Mouse (Mus musculus) hindbrain, embryonic 15.5 days (tissue): ENCODE data around the gene Sh3bp4. TPM values are rescaled to one million over a fixed set of nuclear protein-coding genes. Genes with fewer than 3 reads are reported as not detected.

Experiments
- ATAC-seq: fragments of 200-750 bp; cut with Nextera tagmentation; 2 replicates; pipeline ENCODE4 v1.8.0; 2017; ENCODE audit warnings: low read depth, moderate number of reproducible peaks, moderate TSS enrichment; ENCODE audit not compliant: low FRiP score
- H3K27ac ChIP-seq: fragments of 300-500 bp; sonication (generic); replicated peaks from 2 replicates; pipeline ENCODE4 v1.5.1; 2015; ENCODE audit warnings: mild to moderate bottlenecking, inconsistent platforms
- H3K27me3 ChIP-seq: fragments of 300-500 bp; sonication (generic); 2 replicates; pipeline ENCODE4 v1.6.1; 2015; ENCODE audit warnings: control low read depth, inconsistent platforms
- H3K36me3 ChIP-seq: fragments of 300-500 bp; sonication (generic); 2 replicates; pipeline ENCODE4 v1.6.1; 2015; ENCODE audit warnings: control low read depth, inconsistent platforms
- H3K4me1 ChIP-seq: fragments of 300-500 bp; sonication (generic); replicated peaks from 2 replicates; pipeline ENCODE4 v1.6.1; 2015; ENCODE audit warnings: control low read depth, inconsistent platforms
- H3K4me2 ChIP-seq: fragments of 300-500 bp; sonication (generic); 2 replicates; pipeline ENCODE4 v1.6.1; 2015; ENCODE audit warnings: moderate library complexity, mild to moderate bottlenecking, inconsistent platforms
- H3K4me3 ChIP-seq: fragments of 300-500 bp; sonication (generic); 2 replicates; pipeline ENCODE4 v1.5.1; 2015; ENCODE audit warnings: mild to moderate bottlenecking, inconsistent platforms
- H3K9ac ChIP-seq: fragments of 300-500 bp; sonication (generic); 2 replicates; pipeline ENCODE4 v1.6.1; 2015; ENCODE audit warnings: inconsistent platforms
- H3K9me3 ChIP-seq: fragments of 300-500 bp; sonication (generic); 2 replicates; pipeline ENCODE4 v1.6.1; 2016; ENCODE audit warnings: control low read depth, inconsistent platforms
- WGBS: fragments of 180-500 bp; shearing (Covaris S2); methylation state at CpG from one replicate; pipeline ENCODE4 v1.1.7; 2015; 5-methylcytosine and 5-hydroxymethylcytosine counted together
- polyA plus RNA-seq: library from polyadenylated mRNA; unstranded; fragments of >200 nt; fragmentation: Nextera tagmentation; extraction: Ambion mirVana; gene quantifications from 2 replicates; pipeline ENCODE4 v1.2.1, GENCODE M21; 2015

The Sh3bp4 gene
- polyA plus RNA-seq, 1 experiment from 2014 or later = 16.2 TPM

GRCm38 (mm10) chr1:89103004-89103263 is 32.7 kb downstream of the Sh3bp4 start:
- no peak overlapping the region for H3K9ac ChIP-seq
- no peaks in the 10 kb centered on the region for H3K27me3 ChIP-seq
- H3K9me3 ChIP-seq = no peaks in the 10 kb centered on the region
- 37% methylated on average over 3 of the region's 3 CpGs for WGBS
- no peak overlapping the region for H3K4me2 ChIP-seq
- H3K4me3 ChIP-seq = no peak overlapping the region
- H3K36me3 ChIP-seq = no peaks in the 10 kb centered on the region
- H3K27ac ChIP-seq = no peak overlapping the region
- peaks cover 28% of the 10 kb centered on the region for H3K4me1 ChIP-seq
- no peak for ATAC-seq

GRCm38 (mm10) chr1:89103505-89103904 is 33.3 kb downstream of the Sh3bp4 start:
- Histone ChIP-seq H3K27ac (no peak overlapping the region), H3K27me3 (no peaks in the 10 kb centered on the region), H3K9ac (no peak overlapping the region), H3K4me3 (no peak overlapping the region), H3K9me3 (no peaks in the 10 kb centered on the region), H3K36me3 (no peaks in the 10 kb centered on the region), H3K4me1 (peaks cover 32% of the 10 kb centered on the region), H3K4me2 (no peak overlapping the region)
- 84% methylated on average over 12 of the region's 12 CpGs for WGBS
- ATAC-seq = no peak

- ATAC-seq = no peak
- no peak overlapping the region for H3K4me2 ChIP-seq
- no peaks in the 10 kb centered on the region for H3K27me3 ChIP-seq
- H3K9me3 ChIP-seq = no peaks in the 10 kb centered on the region
- WGBS = 69% methylated on average over 13 of the region's 13 CpGs
- no peak overlapping the region for H3K4me3 ChIP-seq
- H3K27ac ChIP-seq = 0 out of 2 replicates have a peak overlapping the region, but pooled peaks have one; percentile 25
- no peak overlapping the region for H3K9ac ChIP-seq
- no peaks in the 10 kb centered on the region for H3K36me3 ChIP-seq
- peaks cover 34% of the 10 kb centered on the region for H3K4me1 ChIP-seq
Measured at GRCm38 (mm10) chr1:89104066-89104765, 34.0 kb downstream of the Sh3bp4 start.

GRCm38 (mm10) chr1:89105891-89106830 is 35.9 kb downstream of the Sh3bp4 start:
- Histone ChIP-seq H3K9me3 (no peaks in the 10 kb centered on the region), H3K4me1 (peaks cover 34% of the 10 kb centered on the region), H3K27me3 (no peaks in the 10 kb centered on the region), H3K9ac (no peak overlapping the region), H3K36me3 (no peaks in the 10 kb centered on the region), H3K4me2 (no peak overlapping the region), H3K27ac (no peak overlapping the region), H3K4me3 (no peak overlapping the region)
- no peak for ATAC-seq
- 89% methylated on average over 18 of the region's 18 CpGs for WGBS

- H3K9me3 ChIP-seq = no peaks in the 10 kb centered on the region
- ATAC-seq = no peak
- H3K4me3 ChIP-seq = no peak overlapping the region
- 76% methylated on average over 6 of the region's 6 CpGs for WGBS
- peaks cover 31% of the 10 kb centered on the region for H3K4me1 ChIP-seq
- H3K27me3 ChIP-seq = no peaks in the 10 kb centered on the region
- H3K27ac ChIP-seq = no peak overlapping the region
- H3K36me3 ChIP-seq = no peaks in the 10 kb centered on the region
- H3K9ac ChIP-seq = no peak overlapping the region
- no peak overlapping the region for H3K4me2 ChIP-seq
Measured at GRCm38 (mm10) chr1:89107466-89107865, 37.3 kb downstream of the Sh3bp4 start.

DNA sequence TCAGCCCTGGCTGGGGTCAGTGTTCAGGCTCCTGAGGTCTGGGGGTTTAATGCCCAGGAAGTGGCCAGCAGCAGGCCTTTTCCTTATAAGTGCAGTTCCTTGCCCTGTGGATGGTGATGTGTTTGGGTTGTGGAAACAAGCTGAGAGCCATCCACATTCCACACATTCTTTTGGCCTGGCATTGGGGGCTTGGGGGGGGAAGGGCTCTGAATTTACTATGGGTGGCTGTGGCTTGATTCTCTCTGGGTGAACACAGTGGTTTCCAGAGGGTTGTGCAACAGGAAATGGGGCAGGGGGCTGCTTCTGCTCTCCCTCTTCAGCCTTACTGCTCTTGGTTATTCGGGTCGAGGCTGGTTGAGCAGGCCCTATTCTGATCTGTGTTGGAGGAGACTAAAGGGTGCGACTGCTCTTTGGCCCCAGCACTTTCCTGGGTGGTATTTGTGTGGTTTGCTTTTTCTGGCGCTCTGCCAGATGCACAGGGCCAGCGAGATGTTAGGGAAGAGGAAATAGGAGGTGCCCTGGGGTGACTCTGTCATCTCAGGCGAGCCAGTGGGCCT is 38.2 kb downstream of the Sh3bp4 start:
- Histone ChIP-seq H3K9me3 (no peaks in the 10 kb centered on the region), H3K27me3 (no peaks in the 10 kb centered on the region), H3K36me3 (no peaks in the 10 kb centered on the region), H3K9ac (no peak overlapping the region), H3K4me2 (no peak overlapping the region), H3K4me3 (no peak overlapping the region), H3K4me1 (peaks cover 24% of the 10 kb centered on the region), H3K27ac (no peak overlapping the region)
- WGBS = 19% methylated on average over 6 of the region's 6 CpGs
- ATAC-seq = no peak

DNA sequence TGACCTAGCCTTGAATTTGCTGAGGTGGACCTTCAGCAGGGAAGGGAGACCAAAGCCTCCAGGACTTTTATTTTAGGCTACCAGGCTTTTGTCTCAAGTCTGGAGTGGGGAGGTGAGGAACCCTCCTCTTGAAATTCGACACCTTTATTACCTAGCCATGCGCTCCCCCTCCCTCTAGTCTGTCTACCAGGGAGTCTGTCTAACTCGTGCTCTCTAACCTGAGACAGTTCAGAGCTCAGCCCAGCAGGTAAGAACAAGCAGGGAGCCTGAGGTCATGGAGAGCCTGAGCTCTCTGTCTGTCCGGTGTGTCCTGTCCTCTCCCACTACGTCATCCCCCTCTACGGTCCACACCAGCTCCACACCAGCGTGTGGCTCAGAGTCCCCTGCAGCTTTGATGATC is 39.6 kb downstream of the Sh3bp4 start:
- Histone ChIP-seq H3K4me2 (no peak overlapping the region), H3K9ac (no peak overlapping the region), H3K27me3 (no peaks in the 10 kb centered on the region), H3K27ac (no peak overlapping the region), H3K36me3 (no peaks in the 10 kb centered on the region), H3K4me1 (peaks cover 12% of the 10 kb centered on the region), H3K9me3 (no peaks in the 10 kb centered on the region), H3K4me3 (no peak overlapping the region)
- ATAC-seq = no peak
- WGBS = 69% methylated on average over 7 of the region's 7 CpGs

DNA sequence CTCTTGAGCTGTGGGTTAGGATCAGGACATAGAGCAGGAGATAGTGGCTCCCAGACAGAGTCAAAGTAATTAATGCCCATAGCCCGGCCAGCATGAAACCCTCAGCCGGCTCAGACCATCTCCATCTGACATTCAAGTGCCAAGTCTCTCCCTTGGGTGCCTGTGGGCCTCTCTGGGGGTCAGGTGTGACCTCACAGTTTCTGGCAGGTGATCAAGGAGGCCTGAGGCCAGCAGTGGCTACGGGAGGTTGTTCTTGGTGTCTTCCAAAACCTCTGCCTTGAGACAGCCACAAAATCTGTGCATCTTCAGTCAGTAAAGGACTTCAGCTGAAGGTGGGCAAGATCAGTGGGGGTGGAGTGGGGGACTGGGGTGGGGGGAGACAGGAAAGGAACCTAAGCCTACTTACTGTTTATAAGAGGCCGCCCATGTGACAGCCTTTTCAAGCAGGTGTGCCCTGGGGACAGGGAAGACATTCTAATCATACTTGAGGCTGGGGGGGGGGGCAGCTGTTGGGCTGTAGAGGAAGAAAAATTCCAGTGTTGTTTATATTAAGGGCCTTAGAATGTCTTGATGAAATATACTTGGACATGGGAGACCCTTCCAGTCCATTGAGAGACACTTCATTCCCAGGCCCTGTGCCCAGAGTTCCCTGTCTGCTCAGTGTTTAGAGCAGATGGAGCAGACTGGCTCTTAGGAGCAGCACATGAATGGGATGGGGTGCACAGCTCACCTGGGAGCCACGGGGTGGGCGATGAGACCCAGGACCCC is 40.7 kb downstream of the Sh3bp4 start:
- H3K4me2 ChIP-seq = no peak overlapping the region
- H3K4me3 ChIP-seq = no peak overlapping the region
- no peak overlapping the region for H3K27ac ChIP-seq
- ATAC-seq = no peak
- H3K4me1 ChIP-seq = peaks cover 8% of the 10 kb centered on the region; the same call in 1 of the 2 replicates
- no peak overlapping the region for H3K9ac ChIP-seq
- H3K9me3 ChIP-seq = no peaks in the 10 kb centered on the region
- no peaks in the 10 kb centered on the region for H3K36me3 ChIP-seq
- 82% methylated on average over 6 of the region's 6 CpGs for WGBS
- H3K27me3 ChIP-seq = no peaks in the 10 kb centered on the region

GRCm38 (mm10) chr1:89112544-89112943 is 42.3 kb downstream of the Sh3bp4 start:
- no peak overlapping the region for H3K27ac ChIP-seq
- 75% methylated on average over 1 of the region's 1 CpGs for WGBS
- H3K9me3 ChIP-seq = no peaks in the 10 kb centered on the region
- H3K9ac ChIP-seq = no peak overlapping the region
- no peaks in the 10 kb centered on the region for H3K36me3 ChIP-seq
- no peak for ATAC-seq
- H3K4me1 ChIP-seq = peaks cover 11% of the 10 kb centered on the region
- H3K27me3 ChIP-seq = no peaks in the 10 kb centered on the region
- no peak overlapping the region for H3K4me2 ChIP-seq
- H3K4me3 ChIP-seq = no peak overlapping the region

DNA sequence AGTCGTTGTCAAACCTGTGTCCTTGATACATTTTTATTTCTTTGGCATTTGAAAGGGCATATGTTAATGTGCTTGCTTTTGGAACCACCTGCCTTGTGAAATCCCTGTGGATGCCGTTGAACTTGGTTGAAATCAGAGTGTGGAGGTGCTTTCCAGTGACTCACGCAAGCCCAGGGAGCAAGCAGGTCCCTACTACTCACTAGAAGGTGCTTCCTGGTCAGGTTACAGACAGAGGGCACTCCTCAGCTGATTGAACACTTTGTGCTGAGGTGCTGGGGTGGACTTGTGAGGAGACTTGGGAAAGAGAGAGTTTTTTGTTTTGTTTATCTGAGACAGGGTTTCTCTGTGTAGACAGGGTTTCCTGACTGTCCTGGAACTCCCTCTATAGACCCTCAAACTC is 43.5 kb downstream of the Sh3bp4 start:
- Histone ChIP-seq H3K4me2 (no peak overlapping the region), H3K4me3 (no peak overlapping the region), H3K27me3 (no peaks in the 10 kb centered on the region), H3K9ac (no peak overlapping the region), H3K36me3 (no peaks in the 10 kb centered on the region), H3K4me1 (peaks cover 5% of the 10 kb centered on the region), H3K27ac (no peak overlapping the region), H3K9me3 (no peaks in the 10 kb centered on the region)
- 89% methylated on average over 3 of the region's 3 CpGs for WGBS
- no peak for ATAC-seq

DNA sequence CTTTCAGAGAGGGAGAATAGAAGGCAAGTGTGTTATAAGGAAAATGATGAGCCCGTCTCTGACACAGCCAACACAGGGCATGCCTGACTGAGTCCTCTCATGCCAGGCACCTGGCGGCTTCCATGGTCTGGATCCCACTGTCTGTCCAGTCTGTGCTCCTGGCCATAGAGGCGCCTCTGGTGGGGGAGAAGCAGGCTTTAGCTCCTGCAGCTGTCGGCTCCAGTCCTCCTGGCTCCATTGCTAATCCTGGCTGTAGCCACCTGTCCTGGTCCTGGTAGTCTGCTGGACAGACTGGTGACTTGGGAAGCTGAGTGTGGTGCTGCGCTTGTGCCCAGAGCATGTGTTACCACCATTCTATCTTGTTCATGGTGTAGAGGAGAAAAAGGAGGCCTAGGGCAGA is 46.8 kb downstream of the Sh3bp4 start:
- Histone ChIP-seq H3K4me1 (peaks cover 24% of the 10 kb centered on the region), H3K27me3 (no peaks in the 10 kb centered on the region), H3K4me2 (no peak overlapping the region), H3K36me3 (no peaks in the 10 kb centered on the region), H3K9ac (no peak overlapping the region), H3K9me3 (no peaks in the 10 kb centered on the region), H3K27ac (no peak overlapping the region; the same call in 1 of the 2 replicates), H3K4me3 (no peak overlapping the region)
- 75% methylated on average over 5 of the region's 5 CpGs for WGBS
- ATAC-seq = no peak

DNA sequence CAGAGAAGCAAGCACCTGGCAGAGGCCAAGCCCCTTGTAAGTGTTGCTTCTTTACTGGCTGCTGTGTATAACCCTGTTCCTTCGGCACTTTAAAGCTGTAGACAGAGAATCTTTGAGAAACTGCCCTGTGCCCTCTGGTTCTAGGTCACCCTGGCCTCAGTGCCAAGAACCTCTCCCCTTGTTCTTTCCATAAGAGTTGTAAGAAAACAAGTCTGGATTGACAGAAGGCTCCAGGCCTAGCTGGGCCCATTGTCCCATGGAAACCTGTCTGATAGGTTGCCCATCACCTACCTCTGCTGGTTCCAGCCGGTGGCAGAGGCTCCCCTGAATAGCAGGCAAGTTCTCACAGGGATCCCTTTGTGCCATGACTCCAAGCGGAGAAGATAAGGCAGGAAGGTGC is 47.9 kb downstream of the Sh3bp4 start:
- WGBS = 90% methylated on average over 3 of the region's 3 CpGs
- Histone ChIP-seq H3K4me3 (no peak overlapping the region), H3K9ac (no peak overlapping the region), H3K4me2 (no peak overlapping the region), H3K27ac (no peak overlapping the region), H3K36me3 (no peaks in the 10 kb centered on the region), H3K4me1 (peaks cover 24% of the 10 kb centered on the region), H3K9me3 (no peaks in the 10 kb centered on the region), H3K27me3 (no peaks in the 10 kb centered on the region)
- no peak for ATAC-seq
